Mouse (Mus musculus) cerebellum, adult 2 months (tissue): ENCODE measurements around the gene Vac14.

Source experiments
- CTCF ChIP-seq: fragments of 200-500 bp; IDR thresholded peaks from 2 replicates; pipeline ENCODE4 v1.5.1; 2011; ENCODE audit warnings: low read depth, mild to moderate bottlenecking, control low read depth, low read length, moderate library complexity, borderline replicate concordance; ENCODE audit not compliant: insufficient read depth
- POLR2A ChIP-seq: fragments of 200-500 bp; IDR thresholded peaks from 2 replicates; pipeline ENCODE4 v1.6.1; 2011; ENCODE audit warnings: low read length, control low read depth, borderline replicate concordance; ENCODE audit not compliant: insufficient read depth

DNA sequence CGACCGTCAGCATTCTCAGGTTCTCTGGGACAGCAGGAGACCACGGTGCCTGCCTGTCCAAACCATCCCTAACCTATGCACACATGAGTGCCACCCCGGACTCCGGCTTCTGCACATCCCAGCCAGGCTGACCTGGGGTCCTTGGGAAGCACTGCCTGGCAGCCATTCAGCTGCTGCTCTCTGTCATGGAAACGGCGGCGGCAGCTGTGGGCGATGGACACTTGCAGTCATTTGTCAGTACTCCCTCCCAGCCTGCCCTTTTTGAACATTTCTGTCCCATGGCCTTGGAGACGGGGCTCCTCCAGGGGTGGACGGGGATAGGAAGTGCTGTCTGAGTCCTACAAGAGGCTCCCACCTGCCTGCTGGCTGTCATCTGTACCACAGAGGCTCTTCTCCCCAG is 90.0 kb downstream of the Vac14 start:
- TF ChIP-seq POLR2A (no peak), CTCF (no peak)
